Comparison of ENCODE assay signal across 8 mouse cellular contexts in genomic region chr3:103172615-103173014, GRCm38 (mm10). TPM values are rescaled to one million over a fixed set of nuclear protein-coding genes. Genes with fewer than 3 reads are reported as not detected.
A peak's percentile ranks its signal among the peaks of the same experiment; 100 is the strongest.
DNase-seq lines count a peak whose midpoint lies in the region; ATAC-seq and TF ChIP-seq lines count a peak whose summit lies in the region.

No protein-coding gene starts in this region.

- no peak overlapping the region for H3K27ac ChIP-seq in liver, adult 2 months (replicated peaks; ENCODE audit: insufficient read depth, low read depth, low read length)
- H3K27ac ChIP-seq in embryonic facial prominence, embryonic 14.5 days (replicated peaks; ENCODE audit: low read depth, low read length): no peak overlapping the region
- H3K27ac ChIP-seq in limb, embryonic 13.5 days: no peak overlapping the region
- H3K27ac ChIP-seq in stomach, embryonic 14.5 days (ENCODE audit: low read length): no peak overlapping the region

- peak overlapping the region; percentile 35; the same call in 1 of the 2 replicates for H3K4me3 ChIP-seq in liver, adult 2 months (ENCODE audit: insufficient read depth, low read depth, low read length)
- peak overlapping the region; percentile 65 for H3K4me3 ChIP-seq in embryonic facial prominence, embryonic 14.5 days (ENCODE audit: low read depth, low read length)
- peak overlapping the region; percentile 83 for H3K4me3 ChIP-seq in limb, embryonic 13.5 days
- peak overlapping the region; percentile 66 for H3K4me3 ChIP-seq in stomach, embryonic 14.5 days (ENCODE audit: low read depth, low read length)

- H3K4me1 ChIP-seq in liver, adult 2 months (ENCODE audit: control insufficient read depth, insufficient read depth, low read length): peaks cover 5% of the 10 kb centered on the region
- H3K4me1 ChIP-seq in embryonic facial prominence, embryonic 14.5 days (ENCODE audit: control insufficient read depth, insufficient read depth, low read length): peaks cover 11% of the 10 kb centered on the region
- peaks cover 17% of the 10 kb centered on the region for H3K4me1 ChIP-seq in limb, embryonic 13.5 days
- H3K4me1 ChIP-seq in stomach, embryonic 14.5 days (ENCODE audit: control insufficient read depth, insufficient read depth, low read length): peaks cover 6% of the 10 kb centered on the region; the same call in 1 of the 2 replicates

- 10% methylated on average over 5 of the region's 5 CpGs for WGBS in liver, adult 2 months
- WGBS in embryonic facial prominence, embryonic 14.5 days: 42% methylated on average over 5 of the region's 5 CpGs
- WGBS in limb, embryonic 13.5 days: 49% methylated on average over 5 of the region's 5 CpGs
- 25% methylated on average over 5 of the region's 5 CpGs for WGBS in stomach, embryonic 14.5 days

- H3K79me2 ChIP-seq in liver, adult 2 months (ENCODE audit: control insufficient read depth, insufficient read depth, low read length): no peaks in the 10 kb centered on the region; the same call in 1 of the 2 replicates

- peak overlapping the region; percentile 87 for H3K4me2 ChIP-seq in embryonic facial prominence, embryonic 14.5 days (ENCODE audit: low read depth, low read length)
- H3K4me2 ChIP-seq in limb, embryonic 13.5 days (replicated peaks): peak overlapping the region; percentile 86
- peak overlapping the region; percentile 89 for H3K4me2 ChIP-seq in stomach, embryonic 14.5 days (replicated peaks; ENCODE audit: low read depth, low read length)

- peak overlapping the region; percentile 28; the same call in 1 of the 2 replicates for H3K9ac ChIP-seq in liver, adult 2 months (ENCODE audit: low read depth, low read length)
- H3K9ac ChIP-seq in embryonic facial prominence, embryonic 14.5 days (ENCODE audit: low read depth, low read length): peak overlapping the region; percentile 82
- H3K9ac ChIP-seq in limb, embryonic 13.5 days: peak overlapping the region; percentile 90
- H3K9ac ChIP-seq in stomach, embryonic 14.5 days (replicated peaks; ENCODE audit: low read depth, low read length): peak overlapping the region; percentile 89

- TF ChIP-seq CTCF in liver, adult 2 months (IDR thresholded peaks at IDR 0.05; ENCODE audit: low read depth, low read length): no peak

- intact Hi-C loops in gastrocnemius, postnatal 36 days (cut with DNase I): no loop called here

- DNase-seq in liver, adult 2 months (ENCODE audit: extremely low read depth, low read depth, low spot score): peak; percentile 30
- DNase-seq in liver: no peak
- no peak for DNase-seq in embryonic facial prominence, embryonic 14.5 days (ENCODE audit: low spot score)
- no peak for DNase-seq in urinary bladder, adult 2 months (ENCODE audit: low spot score)
- no peak for DNase-seq in frontal cortex, postnatal 25 days (ENCODE audit: low spot score in 2 of 2)
- no peak for DNase-seq in gastrocnemius, postnatal 36 days

- no peaks in the 10 kb centered on the region for H3K9me3 ChIP-seq in embryonic facial prominence, embryonic 14.5 days (ENCODE audit: control insufficient read depth, low read length)
- H3K9me3 ChIP-seq in limb, embryonic 13.5 days: no peaks in the 10 kb centered on the region
- H3K9me3 ChIP-seq in stomach, embryonic 14.5 days (ENCODE audit: control insufficient read depth, low read depth, low read length): no peaks in the 10 kb centered on the region

- no peak for TF ChIP-seq POLR2A in liver, adult 2 months (IDR thresholded peaks at IDR 0.05; ENCODE audit: extremely low read depth, insufficient read depth, low read length)

- ATAC-seq in embryonic facial prominence, embryonic 14.5 days (ENCODE audit: low read depth): no peak
- ATAC-seq in limb, embryonic 13.5 days (ENCODE audit: low FRiP score, low read depth): no peak
- ATAC-seq in stomach, embryonic 14.5 days (ENCODE audit: insufficient number of reproducible peaks, insufficient read depth, low FRiP score, low read depth): no peak

- H3K36me3 ChIP-seq in liver, adult 2 months (ENCODE audit: control insufficient read depth, insufficient read depth, low read length): peaks cover 25% of the 10 kb centered on the region
- H3K36me3 ChIP-seq in embryonic facial prominence, embryonic 14.5 days (ENCODE audit: control insufficient read depth, insufficient read depth, low read length): peaks cover 41% of the 10 kb centered on the region
- H3K36me3 ChIP-seq in limb, embryonic 13.5 days: peaks cover 46% of the 10 kb centered on the region
- H3K36me3 ChIP-seq in stomach, embryonic 14.5 days (ENCODE audit: control insufficient read depth, insufficient read depth, low read length): peaks cover 33% of the 10 kb centered on the region

- H3K27me3 ChIP-seq in liver, adult 2 months (ENCODE audit: control insufficient read depth, insufficient read depth, low read length): no peaks in the 10 kb centered on the region
- H3K27me3 ChIP-seq in embryonic facial prominence, embryonic 14.5 days (replicated peaks; ENCODE audit: control insufficient read depth, insufficient read depth, low read length): no peaks in the 10 kb centered on the region
- H3K27me3 ChIP-seq in limb, embryonic 13.5 days: no peaks in the 10 kb centered on the region
- no peaks in the 10 kb centered on the region for H3K27me3 ChIP-seq in stomach, embryonic 14.5 days (ENCODE audit: control insufficient read depth, insufficient read depth, low read length)

RNA-seq across cellular contexts. Expression of gene Bcas2, which starts 1.2 kb away (rescaled TPM):
- 28.3 and 28.7 TPM in 2 replicates for total RNA-seq in liver, adult 2 months (2014; rRNA removed)
- 13.4 and 15.9 TPM in 2 replicates for polyA plus RNA-seq in liver, adult 2 months (2012; rRNA removed)
- polyA plus RNA-seq in embryonic facial prominence, embryonic 14.5 days (2014; fragmentation: Nextera tagmentation; extraction: Ambion mirVana): 143 and 163 TPM in 2 replicates
- 230 and 237 TPM in 2 replicates for polyA plus RNA-seq in limb, embryonic 13.5 days (2015; fragmentation: Nextera tagmentation; extraction: Ambion mirVana)
- polyA plus RNA-seq in stomach, embryonic 14.5 days (2014; fragmentation: Nextera tagmentation; extraction: Ambion mirVana): 189 and 199 TPM in 2 replicates
- 76.6 and 87.1 TPM in 2 replicates for polyA plus RNA-seq in urinary bladder, adult 2 months (2012; rRNA removed)
- 10 to 100 TPM; 37.2 to 43.8 TPM for total RNA-seq in gastrocnemius, postnatal 36 days (2021)

Comparison
In these comparisons a context has a peak if more than half of its experiments do, and no peak if none do; other contexts are left out.
1. H3K9ac ChIP-seq: peak in every context shown above with its lines; median percentile 90 in limb, embryonic 13.5 days; 89 in stomach, embryonic 14.5 days; 82 in embryonic facial prominence, embryonic 14.5 days; 28 in liver, adult 2 months.